Mouse (Mus musculus) heart, embryonic 14.5 days (tissue): Measurements from ENCODE around the gene Rpl28. TPM values are rescaled to one million over a fixed set of nuclear protein-coding genes. Genes with fewer than 3 reads are reported as not detected.

Experiments used
- ATAC-seq: fragments of 200-750 bp; cut with Nextera tagmentation; 2 replicates; pipeline ENCODE4 v1.8.0; 2017; ENCODE audit warnings: low read depth, moderate TSS enrichment; ENCODE audit not compliant: insufficient number of reproducible peaks, insufficient read depth, low FRiP score
- H3K27ac ChIP-seq, 2 experiments: fragments of 200-500 bp in 1 of 2; fragments of 300-500 bp in 1 of 2; sonication (generic) in 1 of 2; replicated peaks in 1 of 2; 2 replicates each; pipeline ENCODE4 v1.5.1; 2012 to 2014; ENCODE audit warnings: low read depth in 2 of 2, low read length in 2 of 2, control low read depth in 1 of 2, mild to moderate bottlenecking in 1 of 2, mixed read lengths in 1 of 2; ENCODE audit not compliant: control insufficient read depth in 1 of 2, insufficient read depth in 1 of 2
- H3K27me3 ChIP-seq: fragments of 300-500 bp; sonication (generic); 2 replicates; pipeline ENCODE4 v1.6.1; 2014; ENCODE audit warnings: mild to moderate bottlenecking, low read length, control low read depth; ENCODE audit not compliant: control insufficient read depth, insufficient read depth
- H3K36me3 ChIP-seq: fragments of 300-500 bp; sonication (generic); 2 replicates; pipeline ENCODE4 v1.6.1; 2014; ENCODE audit warnings: mild to moderate bottlenecking, control low read depth, low read length, mixed read lengths; ENCODE audit not compliant: control insufficient read depth, insufficient read depth
- H3K4me1 ChIP-seq, 2 experiments: fragments of 200-500 bp in 1 of 2; fragments of 300-500 bp in 1 of 2; sonication (generic) in 1 of 2; 2 replicates each; pipeline ENCODE4 v1.6.1; 2012 to 2014; ENCODE audit warnings: low read length in 2 of 2, control low read depth in 1 of 2, mixed read lengths in 1 of 2; ENCODE audit not compliant: control insufficient read depth in 2 of 2, insufficient read depth in 2 of 2
- H3K4me2 ChIP-seq: fragments of 300-500 bp; sonication (generic); 2 replicates; pipeline ENCODE4 v1.6.1; 2014; ENCODE audit warnings: mild to moderate bottlenecking, low read length
- H3K4me3 ChIP-seq, 2 experiments: fragments of 200-500 bp in 1 of 2; fragments of 300-500 bp in 1 of 2; sonication (generic) in 1 of 2; 2 replicates each; pipeline ENCODE4 v1.5.1; 2012 to 2014; ENCODE audit warnings: low read length in 2 of 2, mild to moderate bottlenecking in 2 of 2, control low read depth in 1 of 2, low read depth in 1 of 2, moderate library complexity in 1 of 2; ENCODE audit not compliant: control insufficient read depth in 1 of 2, insufficient read depth in 1 of 2
- H3K9ac ChIP-seq: fragments of 300-500 bp; sonication (generic); 2 replicates; pipeline ENCODE4 v1.6.1; 2014; ENCODE audit warnings: mild to moderate bottlenecking, low read length
- H3K9me3 ChIP-seq: fragments of 300-500 bp; sonication (generic); 2 replicates; pipeline ENCODE4 v1.6.1; 2016; ENCODE audit warnings: low read length, control low read depth; ENCODE audit not compliant: control insufficient read depth
- WGBS: fragments of 180-500 bp; shearing (Covaris S2); extraction: QIAGEN DNeasy Blood & Tissue Kit; methylation state at CpG from one replicate; pipeline ENCODE4 v1.1.7; 2014; 5-methylcytosine and 5-hydroxymethylcytosine counted together
- polyA plus RNA-seq: library from polyadenylated mRNA; unstranded; fragments of >200 nt; fragmentation: Nextera tagmentation; extraction: Ambion mirVana; gene quantifications from 2 replicates; pipeline ENCODE4 v1.2.1, GENCODE M21; 2014

Rpl28 gene
- polyA plus RNA-seq, 1 experiment from 2014 or later = 179 TPM

GRCm38 (mm10) chr7:4842077-4842476, 49.4 kb downstream of the Rpl28 start:
- no peaks in the 10 kb centered on the region for H3K9me3 ChIP-seq
- H3K27ac ChIP-seq = no peak overlapping the region
- no peaks in the 10 kb centered on the region for H3K36me3 ChIP-seq
- peaks cover 2 to 14% of the 10 kb centered on the region in 2 experiments; a peak in 2 of 4 replicates for H3K4me1 ChIP-seq
- WGBS = 42% methylated on average over 5 of the region's 5 CpGs
- no peak for ATAC-seq
- H3K4me3 ChIP-seq = no peak overlapping the region
- H3K9ac ChIP-seq = no peak overlapping the region
- peaks cover 72% of the 10 kb centered on the region for H3K27me3 ChIP-seq
- H3K4me2 ChIP-seq = no peak overlapping the region

- no peak for ATAC-seq
- H3K27me3 ChIP-seq = peaks cover 66% of the 10 kb centered on the region
- peak overlapping the region; percentile 4; the same call in 1 of the 2 replicates for H3K9ac ChIP-seq
Observed at GRCm38 (mm10) chr7:4842634-4843131, 50.0 kb downstream of the Rpl28 start.

GRCm38 (mm10) chr7:4843604-4844244, 51.0 kb downstream of the Rpl28 start:
- peak overlapping the region; percentile 6 to 30; a peak in 3 of 4 replicates for H3K4me3 ChIP-seq
- H3K9me3 ChIP-seq = no peaks in the 10 kb centered on the region
- peaks cover 67% of the 10 kb centered on the region for H3K27me3 ChIP-seq
- H3K4me1 ChIP-seq = peaks cover 2 to 14% of the 10 kb centered on the region in 2 experiments; a peak in 2 of 4 replicates
- ATAC-seq = peak; percentile 5; the same call in 1 of the 2 replicates
- WGBS = 2% methylated on average over 33 of the region's 34 CpGs
- peak overlapping the region; percentile 63 for H3K4me2 ChIP-seq
- no peaks in the 10 kb centered on the region for H3K36me3 ChIP-seq
- H3K27ac ChIP-seq = no peak overlapping the region
- H3K9ac ChIP-seq = no peak overlapping the region

More at GRCm38 (mm10) chr7:4842634-4843131, 50.0 kb downstream of the Rpl28 start:
- no peak overlapping the region for H3K27ac ChIP-seq
- no peaks in the 10 kb centered on the region for H3K36me3 ChIP-seq
- 3% methylated on average over 16 of the region's 16 CpGs for WGBS
- H3K4me3 ChIP-seq = peak overlapping the region in 1 of 2 experiments; percentile 24; a peak in 2 of 4 replicates
- H3K9me3 ChIP-seq = no peaks in the 10 kb centered on the region
- H3K4me1 ChIP-seq = peaks cover 2 to 14% of the 10 kb centered on the region in 2 experiments; a peak in 2 of 4 replicates
- H3K4me2 ChIP-seq = peak overlapping the region; percentile 49

- ATAC-seq = no peak
- no peaks in the 10 kb centered on the region for H3K36me3 ChIP-seq
- H3K4me3 ChIP-seq = peak within 1 kb of the TSS; percentile 18 to 30; a peak in 3 of 4 replicates
- H3K27me3 ChIP-seq = peaks cover 61% of the 10 kb centered on the region
- peaks cover 2 to 14% of the 10 kb centered on the region in 2 experiments; a peak in 2 of 4 replicates for H3K4me1 ChIP-seq
- H3K27ac ChIP-seq = no peak within 1 kb of the TSS
- 1% methylated on average over 41 of the region's 41 CpGs for WGBS
- H3K4me2 ChIP-seq = peak within 1 kb of the TSS; percentile 63
- no peak within 1 kb of the TSS; the same call in 1 of the 2 replicates for H3K9ac ChIP-seq
- no peaks in the 10 kb centered on the region for H3K9me3 ChIP-seq
Observed at GRCm38 (mm10) chr7:4844245-4844916, 51.7 kb downstream of the Rpl28 start, which contains the start of gene Shisa7. Gene Shisa7, minus strand, starts transcription at chr7:4844696.

Other genes starting within 250 kb of the Rpl28 start
- 0.55 and 0.78 TPM in 2 replicates for gene Syt5, start 245.3 kb upstream of the Rpl28 start, polyA plus RNA-seq
- gene Ptprh, start 188.8 kb upstream of the Rpl28 start, polyA plus RNA-seq = not detected in 2 replicates
- gene Tmem86b, start 161.5 kb upstream of the Rpl28 start, polyA plus RNA-seq = 1.2 and 1.6 TPM in 2 replicates
- 7.1 and 8.1 TPM in 2 replicates for gene Ppp6r1, start 133.9 kb upstream of the Rpl28 start, polyA plus RNA-seq
- 65.4 TPM in 2 replicates for gene Hspbp1, start 107.8 kb upstream of the Rpl28 start, polyA plus RNA-seq
- 1.3 and 1.4 TPM in 2 replicates for gene Brsk1, start 102.3 kb upstream of the Rpl28 start, polyA plus RNA-seq
- 0.08 TPM in 1 of 2 replicates, not detected in the other for gene Tmem150b, start 67.6 kb upstream of the Rpl28 start, polyA plus RNA-seq
- gene Kmt5c, start 52.8 kb upstream of the Rpl28 start, polyA plus RNA-seq = 47.5 and 47.6 TPM in 2 replicates
- 30.4 and 30.6 TPM in 2 replicates for gene Cox6b2, start 39.8 kb upstream of the Rpl28 start, polyA plus RNA-seq
- not detected in 2 replicates for gene Fam71e2, start 21.6 kb upstream of the Rpl28 start, polyA plus RNA-seq
- gene Il11, start 10.0 kb upstream of the Rpl28 start, polyA plus RNA-seq = not detected in 2 replicates
- gene Tmem190, start 9.9 kb upstream of the Rpl28 start, polyA plus RNA-seq = not detected in 2 replicates
- 3.0 and 3.7 TPM in 2 replicates for gene Tmem238, start 3.2 kb upstream of the Rpl28 start, polyA plus RNA-seq
- 237 and 408 TPM in 2 replicates for gene Ube2s, start 19.7 kb downstream of the Rpl28 start, polyA plus RNA-seq
- 0.05 TPM in 1 of 2 replicates, not detected in the other for gene Shisa7, start 51.8 kb downstream of the Rpl28 start, polyA plus RNA-seq
- 4.2 and 4.3 TPM in 2 replicates for gene Isoc2b, start 77.4 kb downstream of the Rpl28 start, polyA plus RNA-seq
- 1.1 and 1.5 TPM in 2 replicates for gene Isoc2a, start 84.3 kb downstream of the Rpl28 start, polyA plus RNA-seq
- 0.20 TPM in 1 of 2 replicates, not detected in the other for gene Gm36210, start 113.6 kb downstream of the Rpl28 start, polyA plus RNA-seq
- 2.1 and 3.1 TPM in 2 replicates for gene Zfp628, start 122.3 kb downstream of the Rpl28 start, polyA plus RNA-seq
- gene Nat14, start 129.2 kb downstream of the Rpl28 start, polyA plus RNA-seq = 4.4 and 5.1 TPM in 2 replicates
- 1.4 and 1.9 TPM in 2 replicates for gene Ssc5d, start 132.9 kb downstream of the Rpl28 start, polyA plus RNA-seq
- gene Sbk2, start 171.5 kb downstream of the Rpl28 start, polyA plus RNA-seq = 6.8 and 8.1 TPM in 2 replicates
- gene Sbk3, start 178.3 kb downstream of the Rpl28 start, polyA plus RNA-seq = 0.42 and 0.80 TPM in 2 replicates
- 29.8 and 33.5 TPM in 2 replicates for gene Zfp579, start 203.3 kb downstream of the Rpl28 start, polyA plus RNA-seq
- gene Zfp524, start 221.5 kb downstream of the Rpl28 start, polyA plus RNA-seq = 12.6 and 13.6 TPM in 2 replicates
- 23.4 and 23.8 TPM in 2 replicates for gene Fiz1, start 221.8 kb downstream of the Rpl28 start, polyA plus RNA-seq
- gene Gm44973, start 222.6 kb downstream of the Rpl28 start, polyA plus RNA-seq = 0.34 TPM in 1 of 2 replicates, not detected in the other
- 4.4 and 4.9 TPM in 2 replicates for gene Zfp865, start 227.5 kb downstream of the Rpl28 start, polyA plus RNA-seq
- gene Ccdc106, start 227.7 kb downstream of the Rpl28 start, polyA plus RNA-seq = 0.73 and 1.9 TPM in 2 replicates
- gene 4632433K11Rik, start 241.2 kb downstream of the Rpl28 start, polyA plus RNA-seq = not detected in 2 replicates
- gene Zfp784, start 245.6 kb downstream of the Rpl28 start, polyA plus RNA-seq = 5.6 TPM in 2 replicates